Mouse (Mus musculus) hindlimb bud, embryonic 11.5 days (tissue): ENCODE results near the gene Tspan5.

Experiments
- DNase-seq: peaks from one replicate; pipeline ENCODE4 v3.0.0-alpha.2; 2012; ENCODE audit warnings: low read depth, low spot score; ENCODE audit errors: extremely low spot score

Tspan5 gene

DNA sequence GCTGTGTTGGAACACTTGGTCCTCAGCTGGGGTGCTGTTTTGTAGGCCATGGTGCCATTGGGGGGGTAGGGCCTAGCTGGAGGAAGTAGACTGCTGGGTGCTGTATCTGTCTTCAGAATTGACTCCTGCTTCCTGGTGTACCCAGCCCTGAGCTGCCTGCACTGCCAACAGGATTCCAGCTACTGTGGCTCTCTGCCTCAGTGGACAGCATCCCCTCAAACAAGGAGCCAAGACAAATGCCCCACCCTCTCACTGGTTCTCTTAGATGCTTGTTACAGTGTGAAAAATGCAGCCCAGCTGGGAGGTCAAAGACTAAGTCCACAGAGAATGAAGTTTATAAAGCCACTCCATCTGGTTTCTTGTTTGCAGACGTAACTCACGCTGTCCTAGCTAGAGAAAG is 101.2 kb downstream of the Tspan5 start:
- DNase-seq, result no peak

DNA sequence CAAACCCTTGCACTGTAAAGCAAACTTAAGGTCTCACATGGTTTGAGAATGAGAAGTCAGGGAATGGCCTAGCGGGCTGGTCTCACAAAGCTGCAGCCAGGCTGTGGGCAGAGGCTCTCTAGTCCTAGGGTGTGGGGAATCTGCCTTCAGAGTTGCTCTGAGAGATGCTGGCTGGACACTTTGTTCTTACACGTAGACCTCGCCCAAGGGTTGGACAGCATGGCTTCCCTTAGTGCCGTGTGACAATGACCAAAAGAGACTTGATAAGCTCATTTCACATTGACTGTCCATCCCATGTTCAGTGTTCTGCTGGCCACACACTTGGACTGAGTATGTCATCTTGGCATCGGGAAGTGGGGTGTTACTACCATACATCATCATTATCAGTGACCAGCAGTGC is 101.6 kb downstream of the Tspan5 start:
- DNase-seq, result no peak

DNA sequence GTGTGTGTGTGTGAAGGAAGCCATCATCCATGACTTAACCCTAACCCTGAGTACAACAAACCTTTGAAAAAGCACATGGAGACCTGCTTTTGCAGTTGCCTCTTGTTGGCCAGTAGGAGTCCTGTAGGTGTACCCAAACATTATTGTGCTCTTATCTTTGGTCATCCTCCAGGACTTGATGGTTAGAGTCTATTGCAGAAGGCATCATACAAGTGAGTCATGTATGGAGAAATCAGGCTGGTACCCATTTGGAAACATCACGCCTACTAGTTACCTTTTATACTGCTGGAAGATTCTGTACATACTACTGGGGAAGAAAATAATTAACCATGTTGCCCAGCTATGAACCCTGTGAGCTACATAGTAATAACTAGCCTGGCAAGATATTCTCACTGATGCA is 103.8 kb downstream of the Tspan5 start:
- DNase-seq, result no peak

DNA sequence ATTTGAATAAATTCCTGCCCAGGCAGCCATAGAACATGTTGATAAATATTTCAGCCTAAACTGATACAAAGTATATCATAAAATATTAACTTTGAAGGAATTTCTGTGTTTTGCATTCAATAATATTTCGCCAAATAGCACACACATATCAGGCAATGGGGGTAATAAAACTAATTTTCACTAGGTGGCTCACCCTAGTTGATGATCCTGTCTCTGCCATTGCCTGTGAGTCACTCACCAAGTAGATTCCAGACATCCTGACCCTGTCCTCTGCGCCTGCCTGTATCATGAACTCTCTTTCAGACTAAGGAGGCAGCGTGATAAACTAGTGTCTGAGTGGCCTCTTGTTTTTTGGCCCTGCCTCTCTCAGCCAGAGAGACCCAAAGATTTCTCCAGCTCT is 105.8 kb downstream of the Tspan5 start:
- no peak for DNase-seq

DNA sequence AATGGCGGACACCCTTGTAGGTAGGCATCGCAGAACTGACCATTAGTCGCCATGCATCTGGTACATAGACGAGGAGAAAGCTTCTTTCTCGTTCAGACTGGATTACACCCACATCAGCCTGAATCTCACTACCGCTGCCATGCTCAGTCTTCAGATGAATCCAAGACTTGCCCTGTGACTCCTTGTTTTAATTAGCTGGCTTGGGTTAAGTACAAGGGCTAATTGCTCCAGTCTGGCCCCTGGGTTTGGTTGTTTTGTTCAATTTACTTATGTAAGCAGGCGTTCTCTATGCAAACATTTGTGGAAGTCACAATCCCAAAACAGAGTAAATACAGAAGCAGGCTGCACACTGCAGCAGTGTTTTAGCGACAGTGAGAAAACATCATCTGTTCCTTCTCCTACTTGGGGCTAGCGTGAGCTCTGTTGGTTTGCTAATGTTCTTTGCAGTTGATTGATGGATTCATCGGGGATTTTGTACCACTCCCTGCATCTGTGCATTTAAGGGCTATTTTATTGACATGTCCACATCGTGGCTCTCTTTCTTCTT is 107.8 kb downstream of the Tspan5 start:
- DNase-seq, result no peak

DNA sequence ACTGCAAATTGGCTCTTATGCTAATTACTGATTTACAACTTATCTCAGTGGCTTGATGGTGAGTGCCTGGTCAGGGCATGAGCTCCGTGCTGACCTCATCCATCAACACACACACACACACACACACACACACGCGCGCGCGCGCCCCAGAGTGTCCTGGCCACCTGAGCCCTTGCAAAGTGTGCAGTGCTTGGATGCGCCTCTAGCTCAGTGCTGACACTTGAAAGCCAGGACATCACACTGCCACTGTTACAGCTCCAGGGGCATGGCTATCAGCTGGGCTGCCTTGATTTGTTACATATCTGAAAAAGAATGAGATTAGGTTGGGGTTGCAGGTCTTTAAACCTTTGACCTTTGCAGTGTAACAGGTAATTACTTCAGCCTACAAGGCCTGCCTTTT is 109.9 kb downstream of the Tspan5 start:
- no peak for DNase-seq

DNA sequence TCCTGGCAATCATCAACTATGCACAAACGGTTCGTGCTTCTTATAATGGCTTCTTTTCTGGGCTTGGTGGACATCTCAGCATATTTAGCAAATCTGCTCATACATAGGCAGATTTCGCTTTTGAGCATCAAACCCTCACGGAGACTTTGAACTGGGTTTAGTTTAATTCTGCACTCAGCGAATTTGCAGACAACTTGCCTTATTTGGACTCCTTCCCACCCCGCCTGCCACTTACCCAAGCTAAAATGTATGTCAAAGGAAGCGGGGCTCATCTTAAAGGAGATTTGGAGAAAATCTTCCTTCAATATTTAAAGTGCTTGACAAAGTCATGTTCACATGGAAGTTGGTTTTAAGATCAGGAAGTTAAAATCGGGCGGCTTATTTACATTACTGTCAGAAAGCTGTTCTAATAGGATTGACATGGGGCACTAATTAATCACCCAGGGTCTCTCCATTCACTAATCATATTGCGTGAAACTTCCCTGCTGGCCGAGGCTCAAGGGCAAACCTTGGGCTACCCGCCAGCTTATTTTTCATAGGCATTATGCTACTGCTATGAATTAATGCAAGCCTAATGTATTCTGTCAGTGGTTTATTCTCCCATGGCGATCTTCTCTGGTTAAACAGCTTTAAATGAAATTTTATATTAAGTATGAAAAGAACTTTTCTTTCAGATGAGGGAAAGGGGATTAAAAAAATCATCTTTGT is 111.1 kb downstream of the Tspan5 start:
- no peak for DNase-seq

DNA sequence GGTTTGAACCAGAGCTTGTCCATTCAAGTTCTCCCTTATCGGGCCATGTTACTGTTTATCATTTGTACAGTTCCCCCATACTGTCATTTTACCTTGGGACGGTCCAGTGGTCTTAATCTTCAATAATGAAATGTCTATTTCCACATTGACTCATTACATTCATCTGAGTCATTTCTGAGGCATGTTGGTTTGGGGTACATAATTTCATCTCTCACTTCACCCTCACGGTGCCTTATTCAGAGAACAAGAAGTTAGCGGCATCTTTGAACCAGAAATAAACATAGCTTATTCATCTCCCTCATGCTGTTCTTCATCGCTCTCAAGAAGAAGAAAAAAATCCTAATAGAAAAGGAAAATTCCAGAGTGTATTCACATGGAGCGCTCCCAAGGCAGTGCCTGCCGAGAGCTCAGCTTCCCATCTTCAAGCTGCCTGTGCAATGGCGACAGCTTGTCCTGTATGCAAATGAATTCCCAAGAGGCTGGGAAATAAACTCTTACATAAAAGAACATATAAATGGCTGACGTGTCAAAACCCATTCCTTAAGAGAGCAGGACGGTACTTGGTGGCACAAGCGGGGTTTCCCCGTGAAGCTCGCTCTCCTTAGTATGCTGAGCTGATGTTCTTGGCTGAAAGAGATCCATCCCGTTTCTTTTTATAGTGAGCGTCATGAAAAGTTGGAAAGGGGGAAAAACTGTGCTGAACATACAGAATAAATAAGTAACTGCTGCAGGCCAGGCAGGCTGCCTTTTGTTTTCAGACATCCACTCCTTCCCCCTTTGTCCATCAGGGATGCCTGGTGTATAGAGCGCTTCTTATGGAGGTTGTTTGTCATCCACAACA is 112.2 kb downstream of the Tspan5 start:
- no peak for DNase-seq

DNA sequence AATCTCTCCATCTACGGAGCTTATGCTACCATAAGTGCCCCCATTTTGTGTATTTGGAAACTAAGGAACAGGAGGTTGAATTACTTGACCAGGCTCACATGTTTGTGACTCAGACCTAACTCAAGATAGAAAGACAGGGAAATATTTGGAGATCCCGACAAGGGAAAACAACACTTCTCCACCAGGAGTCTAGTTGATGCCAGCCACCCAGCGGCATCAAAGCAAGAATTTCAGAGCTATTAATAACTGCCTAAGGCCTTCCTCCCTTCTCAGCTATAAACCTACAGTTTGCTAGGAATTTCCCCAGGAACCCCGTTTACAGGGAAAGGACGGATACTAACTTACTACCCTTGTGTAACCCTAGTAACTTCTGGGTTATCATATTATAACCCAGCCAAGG is 113.4 kb downstream of the Tspan5 start:
- DNase-seq, result no peak

DNA sequence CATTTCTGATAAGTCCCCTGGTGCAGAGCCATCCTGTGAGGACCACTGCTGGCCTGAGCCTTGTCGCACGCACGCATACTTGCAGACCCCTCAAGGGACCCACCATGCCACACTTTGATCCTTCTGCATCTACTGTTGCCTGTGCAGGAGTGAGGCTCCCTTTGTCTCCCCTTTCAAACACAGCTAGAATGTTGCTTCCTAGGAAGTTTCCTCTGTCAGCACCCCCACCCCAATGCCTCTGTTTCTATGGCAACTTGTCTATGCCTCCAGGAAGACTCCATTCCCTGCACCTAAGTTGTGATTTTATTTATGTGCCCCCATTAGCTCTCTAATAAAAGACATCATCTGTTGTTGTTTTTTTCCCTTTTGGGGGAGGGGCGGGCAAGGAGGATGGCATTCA is 115.0 kb downstream of the Tspan5 start:
- DNase-seq, result no peak

DNA sequence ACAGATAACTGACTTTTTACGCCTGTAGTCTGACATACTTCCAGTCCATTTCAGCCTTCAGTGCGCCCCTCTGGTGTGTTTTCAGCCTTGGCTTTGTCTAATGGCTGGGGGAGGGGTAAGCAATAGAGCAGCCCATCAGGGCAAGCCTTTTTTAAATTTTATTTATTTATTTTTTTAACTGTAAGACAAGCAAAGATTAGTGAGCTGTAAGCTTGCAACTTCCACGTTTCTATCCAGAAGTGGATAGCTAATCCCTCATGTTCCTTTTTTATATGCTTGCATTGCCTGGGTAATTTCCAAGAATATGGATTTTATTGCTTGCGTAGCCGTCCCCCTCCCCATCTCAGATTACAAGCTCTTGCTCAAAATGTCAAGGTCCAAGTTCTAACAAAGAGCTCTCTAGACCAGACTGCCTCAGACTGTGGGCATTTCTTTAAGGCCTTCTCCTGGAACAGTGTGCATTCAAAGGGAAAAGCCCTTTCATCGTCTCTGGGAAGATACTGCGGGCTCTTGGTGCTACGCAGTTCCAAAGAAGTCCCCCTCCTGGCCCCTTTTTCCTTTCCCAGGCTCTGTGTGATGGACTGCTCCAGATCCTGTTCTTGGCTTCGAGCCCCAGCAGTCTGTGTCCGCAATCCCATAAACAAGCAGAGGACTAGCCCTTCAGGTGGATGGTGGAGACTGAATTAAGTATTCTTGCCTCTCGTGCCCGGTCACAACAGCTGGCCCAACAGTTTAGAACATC is 116.0 kb downstream of the Tspan5 start:
- DNase-seq, result no peak

DNA sequence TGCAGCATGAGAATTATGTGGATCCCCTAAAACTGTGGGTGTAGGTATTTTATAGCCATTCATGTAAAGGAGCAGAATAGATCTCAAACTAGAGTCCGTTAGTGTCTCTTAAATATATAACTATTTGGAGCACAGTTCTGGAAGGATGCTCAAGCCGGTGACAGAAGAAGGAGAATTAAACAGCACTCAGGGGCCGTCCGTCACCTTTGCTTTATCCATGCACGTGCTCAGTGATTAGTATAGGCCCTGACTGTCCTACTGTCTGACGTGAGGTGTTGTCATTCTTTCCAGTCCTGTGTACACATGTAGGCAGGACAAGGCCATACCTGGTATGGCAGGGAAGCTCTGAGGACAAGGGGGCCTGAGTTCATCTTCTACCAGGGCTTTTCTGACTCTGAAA is 116.7 kb downstream of the Tspan5 start:
- no peak for DNase-seq

DNA sequence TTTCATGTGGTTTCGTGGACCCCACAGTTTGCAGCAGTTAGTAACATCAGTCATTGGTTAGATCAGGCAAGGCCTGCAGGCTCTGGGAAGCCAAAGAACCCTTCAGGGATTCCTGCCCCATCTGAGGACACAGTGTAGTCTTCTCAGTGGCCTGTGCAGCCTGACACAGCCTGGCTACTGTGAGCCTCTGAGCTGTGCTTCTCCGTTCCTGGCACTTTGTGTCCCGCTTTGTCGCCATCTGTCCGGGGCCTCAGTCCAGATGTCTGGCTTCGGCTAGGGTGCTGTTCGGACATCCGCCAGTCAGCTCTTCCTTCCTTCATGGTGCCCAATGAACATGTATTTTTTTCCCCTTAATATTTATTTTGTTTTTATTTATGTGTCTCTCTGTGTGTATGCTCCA is 117.2 kb downstream of the Tspan5 start:
- no peak for DNase-seq

DNA sequence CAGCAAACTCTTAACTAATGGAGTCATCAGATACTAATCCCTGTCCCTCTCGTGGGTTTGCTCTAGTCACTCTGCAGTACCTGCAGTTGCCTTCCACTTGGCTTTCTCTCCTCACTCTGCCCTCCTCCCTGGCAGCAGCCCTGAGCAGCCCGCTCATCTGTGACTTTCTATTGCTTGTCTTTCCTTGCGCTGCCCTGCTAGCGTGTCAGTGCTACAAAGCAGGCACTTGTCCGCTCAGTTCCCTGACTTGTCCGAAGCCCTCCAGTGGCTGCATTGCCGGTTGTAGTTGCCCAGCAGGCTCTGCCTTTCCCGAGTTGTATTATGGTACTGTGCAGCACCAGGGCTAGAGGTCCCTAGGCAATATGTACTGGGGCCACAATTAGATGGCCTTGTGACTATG is 117.7 kb downstream of the Tspan5 start:
- DNase-seq, result no peak

DNA sequence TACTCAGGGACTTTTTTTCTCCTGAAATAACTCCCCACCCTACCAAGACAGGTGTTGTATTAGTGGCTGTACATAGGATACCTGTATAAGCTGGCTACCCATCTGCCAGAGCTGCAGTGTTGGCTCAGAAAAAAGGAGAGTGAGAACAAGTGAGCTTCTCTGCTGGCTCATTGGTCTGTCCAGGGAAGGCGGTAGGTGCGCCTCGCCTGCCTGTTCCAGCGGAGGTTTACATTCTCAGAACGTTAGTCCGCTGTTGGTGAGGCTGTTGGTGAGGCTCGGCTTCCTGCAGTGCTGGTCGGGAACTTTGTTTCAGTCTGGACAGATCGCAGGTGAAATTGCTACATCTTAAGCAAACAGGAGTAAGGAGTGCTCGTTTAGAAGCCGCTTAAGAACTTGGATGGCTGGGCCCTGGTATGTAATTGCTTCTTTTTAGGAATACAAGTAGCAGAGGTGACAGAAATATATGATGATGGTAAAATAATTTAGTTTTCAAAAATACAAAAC is 118.3 kb downstream of the Tspan5 start:
- no peak for DNase-seq

DNA sequence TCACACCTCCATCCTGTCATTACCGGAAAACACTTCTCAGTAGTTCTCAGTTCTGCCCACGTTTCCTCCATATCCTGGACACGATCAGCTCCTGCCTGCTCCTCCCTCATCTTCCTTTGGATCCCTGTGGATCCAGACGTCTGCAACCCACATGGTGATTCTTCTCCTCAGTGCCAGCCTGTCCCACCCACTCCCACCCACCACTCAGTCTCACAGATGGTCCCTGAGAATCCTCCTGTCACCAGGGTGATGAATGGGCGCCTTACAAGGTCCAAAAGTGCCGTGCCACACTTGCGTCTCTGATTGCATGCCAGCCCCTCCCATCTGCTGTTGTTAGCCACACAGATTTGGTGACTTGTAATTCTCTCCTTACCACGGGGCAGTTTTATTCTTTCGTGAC is 119.0 kb downstream of the Tspan5 start:
- no peak for DNase-seq

DNA sequence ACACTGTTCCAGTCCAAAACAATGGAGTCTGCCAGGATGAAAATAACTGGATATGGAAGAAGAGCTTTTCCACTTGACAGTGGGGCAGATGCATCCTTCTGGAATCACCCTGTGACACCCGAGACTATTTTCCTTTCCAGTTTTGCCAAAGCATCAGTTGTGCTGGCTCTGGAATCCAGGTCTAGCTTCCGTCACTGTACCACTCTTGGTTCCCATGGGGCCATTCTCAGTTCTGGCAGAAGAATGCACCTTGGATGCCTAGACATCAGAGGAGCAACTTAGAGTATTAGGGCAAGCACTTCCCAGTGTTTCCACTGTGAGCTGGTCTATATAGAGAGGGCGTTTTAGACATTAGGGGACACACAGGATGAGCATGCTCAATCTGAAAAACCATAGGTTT is 119.6 kb downstream of the Tspan5 start:
- DNase-seq, result no peak

DNA sequence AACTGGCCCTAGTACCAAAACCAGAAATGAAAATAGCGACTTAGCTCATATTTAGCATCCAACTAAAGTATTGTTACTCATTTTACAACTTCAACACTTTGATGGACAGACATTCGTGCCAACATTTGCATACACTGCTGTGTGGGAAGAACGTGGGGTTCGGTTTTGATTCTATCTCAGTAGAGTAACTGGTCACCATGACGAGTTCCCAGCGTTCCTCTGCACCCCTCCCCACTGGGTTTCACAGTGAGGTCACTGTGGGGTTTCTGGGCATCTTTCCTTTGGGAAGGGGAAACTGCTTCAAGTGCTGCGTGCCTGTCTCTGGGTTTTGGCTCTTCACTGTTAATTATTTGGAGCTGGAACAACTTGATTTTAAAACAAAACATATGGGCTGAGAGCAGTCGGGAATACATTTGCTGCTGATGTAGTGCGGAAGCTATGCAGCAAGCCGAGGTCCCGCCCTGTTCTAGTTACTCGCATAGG is 122.2 kb downstream of the Tspan5 start:
- no peak for DNase-seq

DNA sequence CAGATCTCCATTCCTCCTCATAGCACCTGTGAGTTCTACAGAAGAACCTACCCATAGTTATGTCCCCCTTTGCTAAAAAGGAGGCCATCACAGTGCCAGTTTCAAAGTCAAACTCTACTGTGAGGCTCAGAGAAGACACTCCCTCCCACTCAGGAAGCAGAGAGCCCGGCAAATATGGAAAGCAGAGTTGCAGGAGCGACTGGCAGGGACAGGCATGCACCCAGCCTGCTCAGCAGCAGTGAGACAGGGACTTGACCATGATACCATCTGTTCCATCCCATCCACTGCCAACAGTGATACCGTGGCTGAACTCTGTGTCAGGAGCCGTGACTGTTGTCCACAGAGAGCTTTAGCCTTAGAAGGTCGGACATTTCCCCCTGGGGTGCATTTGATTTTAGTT is 123.3 kb downstream of the Tspan5 start:
- DNase-seq, result no peak

DNA sequence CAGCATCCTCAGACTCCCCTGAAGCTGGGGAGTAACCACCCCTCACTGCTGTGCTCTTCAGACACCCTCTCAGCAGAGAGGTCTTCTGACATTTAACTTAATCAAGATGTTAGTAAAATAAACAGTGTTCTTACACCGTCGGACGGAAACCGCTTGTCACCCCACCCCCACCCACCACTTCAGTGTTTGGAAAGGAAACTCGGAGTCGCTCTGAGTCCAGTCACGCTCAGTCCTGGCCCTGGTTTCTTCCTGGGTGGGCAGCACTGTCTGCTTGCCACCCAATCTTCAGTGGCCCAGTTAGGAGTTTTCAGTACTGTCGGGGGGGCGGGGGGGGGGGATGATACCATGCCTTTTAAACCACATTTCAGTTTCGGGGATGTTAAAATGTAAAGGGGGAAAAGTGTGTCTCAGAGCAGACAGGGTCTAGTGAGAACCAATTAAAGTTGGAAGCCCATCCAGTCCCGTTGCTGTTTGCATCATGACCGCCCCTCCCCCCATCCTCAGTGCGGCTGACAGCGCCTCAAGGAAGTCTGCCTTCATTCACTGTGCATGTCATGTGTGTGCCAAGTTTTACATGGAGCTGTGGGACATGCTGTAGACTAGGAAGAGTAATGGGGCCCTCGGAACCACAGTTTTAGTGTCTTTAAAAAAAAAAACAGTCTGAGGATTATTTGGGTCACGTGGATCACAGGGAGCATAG is 125.3 kb downstream of the Tspan5 start:
- no peak for DNase-seq

DNA sequence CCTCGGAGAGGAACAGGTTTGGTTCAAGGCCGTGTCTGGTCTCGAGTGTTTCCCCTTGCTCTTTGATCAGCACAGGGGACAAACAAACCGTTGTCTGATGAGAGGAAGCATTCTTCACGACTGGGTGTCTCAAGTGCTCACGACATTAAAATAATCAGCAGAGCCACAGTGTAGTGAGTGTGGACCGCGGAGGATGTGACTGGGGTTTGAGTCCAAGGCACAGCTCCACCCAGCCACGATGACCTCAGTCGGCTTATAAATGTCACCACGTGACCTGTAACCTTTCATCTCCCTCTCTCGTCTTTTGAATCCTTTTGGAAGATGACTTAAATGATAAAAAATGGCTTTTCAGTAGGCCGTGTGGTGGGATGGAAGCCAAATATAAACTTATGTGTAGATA is 126.4 kb downstream of the Tspan5 start:
- no peak for DNase-seq
